Mouse (Mus musculus): ENCODE measurements around the gene Myo16. TPM values are rescaled to one million over a fixed set of nuclear protein-coding genes. Genes with fewer than 3 reads are reported as not detected.
A peak's percentile ranks its signal among the peaks of the same experiment; 100 is the strongest.

Myo16 gene
- polyA plus RNA-seq, 1 experiment = 0.02 TPM

GRCm38 (mm10) chr8:10470280-10470679, 316.6 kb downstream of the Myo16 start:
- Histone ChIP-seq H3K79me3 (ENCODE audit: low read depth) (no peaks in the 10 kb centered on the region), H3K4me3 (ENCODE audit: insufficient read depth, poor library complexity, severe bottlenecking) (no peak overlapping the region), H3ac (ENCODE audit: control insufficient read depth, insufficient read length, low read depth) (no peak overlapping the region), H3K27me3 (ENCODE audit: control insufficient read depth, insufficient read depth, insufficient read length) (peaks cover 14% of the 10 kb centered on the region), H3K36me3 (ENCODE audit: control insufficient read depth, insufficient read depth) (no peaks in the 10 kb centered on the region), H3K79me2 (ENCODE audit: control insufficient read depth, insufficient read depth) (no peaks in the 10 kb centered on the region)
- TF ChIP-seq CEBPB (IDR thresholded peaks at IDR 0.05; ENCODE audit: low read depth) (no peak), MYOG (IDR thresholded peaks at IDR 0.05; ENCODE audit: control insufficient read depth, extremely low read depth, insufficient read length) (no peak), CTCF (IDR thresholded peaks at IDR 0.05; ENCODE audit: control insufficient read depth, insufficient read depth, insufficient read length) (no peak), MYOD1 (IDR thresholded peaks at IDR 0.05; ENCODE audit: control insufficient read depth, insufficient read length, low read depth) (no peak), USF1 (IDR thresholded peaks at IDR 0.05; ENCODE audit: low read depth) (no peak), FOSL1 (IDR thresholded peaks at IDR 0.05; ENCODE audit: insufficient read depth, low read length, poor library complexity, severe bottlenecking) (no peak), MAX (IDR thresholded peaks at IDR 0.05) (no peak)

DNA sequence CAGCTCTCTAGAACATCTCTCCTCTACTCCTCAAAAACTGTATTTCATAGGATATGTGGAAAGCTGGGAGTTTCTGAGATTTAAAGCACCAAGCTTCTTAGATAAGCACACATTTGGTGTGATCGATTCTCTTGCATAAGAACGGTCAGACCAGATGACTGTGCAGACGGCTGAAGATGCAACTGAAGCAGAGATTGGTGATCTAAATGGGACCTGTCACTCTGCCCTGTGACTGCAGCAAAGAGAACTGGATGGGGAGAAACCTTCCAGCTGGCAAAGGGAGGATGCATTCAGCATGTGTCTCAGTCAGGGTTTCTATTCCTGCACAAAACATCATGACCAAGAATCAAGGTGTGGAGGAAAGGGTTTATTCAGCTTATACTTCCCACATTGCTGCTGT, 318.7 kb downstream of the Myo16 start:
- H3K79me3 ChIP-seq (ENCODE audit: low read depth) = no peaks in the 10 kb centered on the region
- no peak overlapping the region for H3ac ChIP-seq (ENCODE audit: control insufficient read depth, insufficient read length, low read depth)
- no peaks in the 10 kb centered on the region for H3K79me2 ChIP-seq (ENCODE audit: control insufficient read depth, insufficient read depth)
- peaks cover 13% of the 10 kb centered on the region for H3K27me3 ChIP-seq (ENCODE audit: control insufficient read depth, insufficient read depth, insufficient read length)
- H3K36me3 ChIP-seq (ENCODE audit: control insufficient read depth, insufficient read depth) = no peaks in the 10 kb centered on the region
- H3K4me3 ChIP-seq (ENCODE audit: insufficient read depth, poor library complexity, severe bottlenecking) = no peak overlapping the region
- TF ChIP-seq FOSL1 (IDR thresholded peaks at IDR 0.05; ENCODE audit: insufficient read depth, low read length, poor library complexity, severe bottlenecking) (no peak), CTCF (IDR thresholded peaks at IDR 0.05; ENCODE audit: control insufficient read depth, insufficient read depth, insufficient read length) (no peak), MYOG (IDR thresholded peaks at IDR 0.05; ENCODE audit: control insufficient read depth, extremely low read depth, insufficient read length) (no peak), USF1 (IDR thresholded peaks at IDR 0.05; ENCODE audit: low read depth) (no peak), MYOD1 (IDR thresholded peaks at IDR 0.05; ENCODE audit: control insufficient read depth, insufficient read length, low read depth) (no peak), MAX (IDR thresholded peaks at IDR 0.05) (no peak)

- H3K79me3 ChIP-seq (ENCODE audit: low read depth) = no peaks in the 10 kb centered on the region
- no peaks in the 10 kb centered on the region for H3K79me2 ChIP-seq (ENCODE audit: control insufficient read depth, insufficient read depth)
- no peak for TF ChIP-seq CTCF (IDR thresholded peaks at IDR 0.05; ENCODE audit: control insufficient read depth, insufficient read depth, insufficient read length)
- TF ChIP-seq MYOG (IDR thresholded peaks at IDR 0.05; ENCODE audit: control insufficient read depth, extremely low read depth, insufficient read length) = no peak
- no peak for TF ChIP-seq CEBPB (IDR thresholded peaks at IDR 0.05; ENCODE audit: low read depth)
- no peak overlapping the region for H3K4me3 ChIP-seq (ENCODE audit: insufficient read depth, poor library complexity, severe bottlenecking)
- H3ac ChIP-seq (ENCODE audit: control insufficient read depth, insufficient read length, low read depth) = no peak overlapping the region
- H3K36me3 ChIP-seq (ENCODE audit: control insufficient read depth, insufficient read depth) = no peaks in the 10 kb centered on the region
- peaks cover 9% of the 10 kb centered on the region for H3K27me3 ChIP-seq (ENCODE audit: control insufficient read depth, insufficient read depth, insufficient read length)
Observed at GRCm38 (mm10) chr8:10474446-10474845, 320.7 kb downstream of the Myo16 start.

DNA sequence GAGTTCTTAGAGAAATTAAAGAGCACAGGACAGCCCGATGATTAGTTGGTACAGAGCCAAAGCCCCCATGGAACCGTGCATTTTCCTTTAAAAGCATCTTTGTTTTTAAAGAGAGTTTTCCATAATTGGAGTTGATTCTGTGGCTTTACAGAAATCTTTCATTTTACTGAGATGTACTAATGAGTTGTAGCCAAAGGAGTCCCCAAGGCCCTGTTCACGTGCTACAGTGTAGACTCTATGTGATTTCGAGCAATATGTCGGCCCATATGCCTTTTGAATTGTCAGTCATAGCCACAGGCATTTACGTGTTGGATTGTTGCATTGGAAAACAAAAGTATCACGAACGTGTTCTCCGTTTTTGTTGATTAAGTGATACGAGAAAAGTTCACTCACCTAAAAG, 325.3 kb downstream of the Myo16 start:
- no peak overlapping the region for H3K4me3 ChIP-seq (ENCODE audit: insufficient read depth, poor library complexity, severe bottlenecking)
- TF ChIP-seq CEBPB (IDR thresholded peaks at IDR 0.05; ENCODE audit: low read depth) (no peak), MYOD1 (IDR thresholded peaks at IDR 0.05; ENCODE audit: control insufficient read depth, insufficient read length, low read depth) (no peak), USF1 (IDR thresholded peaks at IDR 0.05; ENCODE audit: low read depth) (no peak), MYOG (IDR thresholded peaks at IDR 0.05; ENCODE audit: control insufficient read depth, extremely low read depth, insufficient read length) (no peak), FOSL1 (IDR thresholded peaks at IDR 0.05; ENCODE audit: insufficient read depth, low read length, poor library complexity, severe bottlenecking) (no peak), MAX (IDR thresholded peaks at IDR 0.05) (no peak), CTCF (IDR thresholded peaks at IDR 0.05; ENCODE audit: control insufficient read depth, insufficient read depth, insufficient read length) (no peak)
- H3K27me3 ChIP-seq (ENCODE audit: control insufficient read depth, insufficient read depth, insufficient read length) = peaks cover 9% of the 10 kb centered on the region
- H3K79me2 ChIP-seq (ENCODE audit: control insufficient read depth, insufficient read depth) = no peaks in the 10 kb centered on the region
- H3K79me3 ChIP-seq (ENCODE audit: low read depth) = no peaks in the 10 kb centered on the region
- no peaks in the 10 kb centered on the region for H3K36me3 ChIP-seq (ENCODE audit: control insufficient read depth, insufficient read depth)
- no peak overlapping the region for H3ac ChIP-seq (ENCODE audit: control insufficient read depth, insufficient read length, low read depth)

GRCm38 (mm10) chr8:10480850-10481249, 327.1 kb downstream of the Myo16 start:
- Histone ChIP-seq H3K79me3 (ENCODE audit: low read depth) (no peaks in the 10 kb centered on the region), H3ac (ENCODE audit: control insufficient read depth, insufficient read length, low read depth) (no peak overlapping the region), H3K4me3 (ENCODE audit: insufficient read depth, poor library complexity, severe bottlenecking) (no peak overlapping the region), H3K27me3 (ENCODE audit: control insufficient read depth, insufficient read depth, insufficient read length) (peaks cover 9% of the 10 kb centered on the region), H3K79me2 (ENCODE audit: control insufficient read depth, insufficient read depth) (no peaks in the 10 kb centered on the region), H3K36me3 (ENCODE audit: control insufficient read depth, insufficient read depth) (no peaks in the 10 kb centered on the region)
- no peak for TF ChIP-seq MYOD1 (IDR thresholded peaks at IDR 0.05; ENCODE audit: control insufficient read depth, insufficient read length, low read depth)
- peak; percentile 63 for TF ChIP-seq MAX (IDR thresholded peaks at IDR 0.05)
- peak; percentile 64 for TF ChIP-seq FOSL1 (IDR thresholded peaks at IDR 0.05; ENCODE audit: insufficient read depth, low read length, poor library complexity, severe bottlenecking)

DNA sequence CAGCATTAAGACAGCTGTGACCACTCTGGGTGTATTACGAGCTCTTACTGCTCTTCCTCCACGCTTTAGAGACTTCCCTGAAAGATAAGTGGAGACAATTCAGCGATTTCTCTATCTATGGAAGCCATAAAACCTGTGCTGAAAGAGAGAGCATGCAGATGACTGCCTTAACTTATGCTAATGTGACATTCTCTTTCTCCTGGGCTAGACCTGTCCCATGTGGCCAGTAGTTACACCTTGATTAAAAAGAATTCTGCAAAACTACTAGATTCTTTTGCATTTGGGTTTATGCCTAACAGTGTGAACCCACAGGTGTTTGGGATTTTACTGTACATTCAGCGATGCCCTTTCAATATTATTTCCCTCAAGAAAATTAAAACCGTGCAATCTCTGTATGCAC, 328.4 kb downstream of the Myo16 start:
- Histone ChIP-seq H3K36me3 (ENCODE audit: control insufficient read depth, insufficient read depth) (no peaks in the 10 kb centered on the region), H3ac (ENCODE audit: control insufficient read depth, insufficient read length, low read depth) (no peak overlapping the region), H3K79me2 (ENCODE audit: control insufficient read depth, insufficient read depth) (no peaks in the 10 kb centered on the region), H3K27me3 (ENCODE audit: control insufficient read depth, insufficient read depth, insufficient read length) (peaks cover 1% of the 10 kb centered on the region), H3K79me3 (ENCODE audit: low read depth) (no peaks in the 10 kb centered on the region), H3K4me3 (ENCODE audit: insufficient read depth, poor library complexity, severe bottlenecking) (no peak overlapping the region)
- TF ChIP-seq MYOD1 (IDR thresholded peaks at IDR 0.05; ENCODE audit: control insufficient read depth, insufficient read length, low read depth) (no peak), CEBPB (IDR thresholded peaks at IDR 0.05; ENCODE audit: low read depth) (no peak), MYOG (IDR thresholded peaks at IDR 0.05; ENCODE audit: control insufficient read depth, extremely low read depth, insufficient read length) (no peak)

Measured in C2C12 (cell line).